Mouse (Mus musculus): ENCODE measurements around the gene Grik1. TPM values are rescaled to one million over a fixed set of nuclear protein-coding genes. Genes with fewer than 3 reads are reported as not detected.

The Grik1 gene
- polyA plus RNA-seq (2012; rRNA removed; ENCODE audit: low replicate concordance): 0.04 TPM in 1 of 2 replicates, not detected in the other

GRCm38 (mm10) chr16:88290132-88290772, at the start of gene Grik1:
Gene Grik1 (minus strand): TSS chr16:88290265.

Other genes with a start within 250 kb of the Grik1 start
- gene Cldn17, start 216.7 kb upstream of the Grik1 start, polyA plus RNA-seq (2012; rRNA removed; ENCODE audit: low replicate concordance): not detected in 2 replicates